Mouse (Mus musculus): ENCODE data around the gene Robo2. TPM values are rescaled to one million over a fixed set of nuclear protein-coding genes. Genes with fewer than 3 reads are reported as not detected.

Gene Robo2
- polyA plus RNA-seq, 1 experiment from 2014 or later, result 60.7 TPM

MicroRNA genes within 50 kb of the gene (microRNA counts, 519-probe panel; counts per million panel counts)
- microRNA mmu-miR-691, result not detected

Small RNA genes within 50 kb of the gene (microRNA-seq; reads per million reads assigned to microRNA genes)
- gene Gm24272 (not detected), gene Mir691 (not detected)

Data from midbrain, embryonic 12.5 days (tissue).